Mouse (Mus musculus) G1E (cell line): ENCODE measurements around the gene Srl.

ENCODE experiments used
- CTCF ChIP-seq: IDR thresholded peaks from 2 replicates; pipeline ENCODE4 v1.5.1; 2012; ENCODE audit warnings: low read depth, low read length, inconsistent platforms, mixed read lengths
- POLR2AphosphoS5 ChIP-seq: IDR thresholded peaks from 2 replicates; pipeline ENCODE4 v1.6.1; 2012; ENCODE audit warnings: low read depth, low read length, inconsistent platforms; ENCODE audit not compliant: insufficient replicate concordance

- TF ChIP-seq CTCF (no peak), POLR2AphosphoS5 (no peak)
These were observed 35.3 kb upstream of the Srl start for GRCm38 (mm10) chr16:4576873-4577272.
